Mouse (Mus musculus): Measurements from ENCODE around the gene S100a2.

DNA sequence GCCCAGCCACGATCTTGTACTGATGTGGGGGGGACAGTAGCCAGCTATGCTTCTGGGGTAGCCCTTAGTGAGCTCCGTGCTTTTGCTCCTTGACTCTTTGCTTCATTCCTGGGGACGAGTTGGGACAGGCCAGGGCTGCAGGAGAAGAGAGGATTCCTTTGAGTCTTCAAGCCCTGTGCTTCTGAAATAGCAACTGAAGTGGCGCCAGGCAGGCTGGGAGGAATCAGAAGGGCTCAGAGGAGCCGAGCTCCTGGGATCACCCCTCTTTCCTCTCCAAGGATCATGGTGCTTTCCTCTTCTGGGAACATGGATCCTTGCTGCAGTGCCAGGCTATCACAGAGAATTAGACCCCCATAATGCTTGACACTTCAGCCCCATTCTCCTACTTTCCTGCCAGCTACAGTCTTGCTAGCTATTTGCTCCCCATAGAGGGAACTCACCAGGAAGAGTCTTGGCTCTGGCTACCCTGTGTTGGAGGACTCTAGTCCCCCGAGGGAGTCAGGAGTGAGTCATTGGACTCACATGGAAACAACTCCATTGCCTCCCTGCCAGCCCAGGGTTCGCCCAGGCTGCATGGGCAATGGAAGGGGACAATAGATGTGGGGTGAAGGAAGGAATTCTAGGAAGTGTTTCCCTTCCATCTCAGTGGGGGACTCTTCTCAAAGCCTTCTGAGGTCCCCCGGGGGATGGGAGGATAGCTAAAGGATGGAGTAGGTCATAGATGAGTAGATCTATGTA is 10.6 kb downstream of the S100a2 start:
- TF ChIP-seq POLR2A (IDR thresholded peaks at IDR 0.05; ENCODE audit: insufficient read depth, low read length) (no peak), CTCF (IDR thresholded peaks at IDR 0.05; ENCODE audit: low read depth, low read length) (no peak), EP300 (IDR thresholded peaks at IDR 0.05; ENCODE audit: insufficient read depth, low read depth, low read length) (no peak)

Data from ES-Bruce4 (cell line).